Mouse (Mus musculus): ENCODE data around the gene Rwdd4a. TPM values are rescaled to one million over a fixed set of nuclear protein-coding genes. Genes with fewer than 3 reads are reported as not detected.

Rwdd4a gene
- 7.2 and 14.7 TPM in 2 replicates for polyA plus RNA-seq (2012; ENCODE audit: low replicate concordance)

GRCm38 (mm10) chr8:47533344-47534125 is at the start of gene Rwdd4a, which contains the start of gene Trappc11:
Rwdd4a (plus strand) TSS chr8:47533664.
Trappc11 (minus strand) TSS chr8:47533470.

Other genes starting within 250 kb of the Rwdd4a start
- 0.13 TPM in 1 of 2 replicates, not detected in the other for gene Stox2, start 87.3 kb upstream of the Rwdd4a start, polyA plus RNA-seq (2012; ENCODE audit: low replicate concordance)
- gene Trappc11, start 194 bp upstream of the Rwdd4a start, polyA plus RNA-seq (2012; ENCODE audit: low replicate concordance), result 5.2 and 7.8 TPM in 2 replicates
- gene Ing2, start 141.9 kb downstream of the Rwdd4a start, polyA plus RNA-seq (2012; ENCODE audit: low replicate concordance), result 1.4 and 4.0 TPM in 2 replicates
- gene Cdkn2aip, start 180.3 kb downstream of the Rwdd4a start, polyA plus RNA-seq (2012; ENCODE audit: low replicate concordance), result 11.7 and 17.1 TPM in 2 replicates